9 mouse cellular contexts compared by ENCODE assay signal in the genomic region with DNA sequence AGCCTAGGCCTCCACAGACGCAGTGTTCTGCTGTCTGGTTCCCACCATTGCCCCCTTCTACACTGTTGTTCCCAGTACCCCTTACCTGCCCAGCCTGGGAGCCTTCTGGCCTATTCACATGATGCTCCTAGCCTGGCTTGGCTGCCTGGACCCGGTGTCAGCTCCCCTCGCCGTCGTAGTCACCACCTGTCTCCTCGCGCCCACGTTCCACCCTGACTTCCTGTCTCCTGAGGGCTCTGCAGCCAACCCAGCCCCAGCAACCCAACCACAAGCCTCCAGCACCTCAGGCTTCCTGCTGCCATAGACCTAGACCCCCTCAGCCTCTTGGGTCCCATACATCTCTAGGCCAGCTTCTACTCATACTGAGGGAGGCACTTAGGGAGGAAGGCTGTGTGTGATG. TPM values are rescaled to one million over a fixed set of nuclear protein-coding genes. Genes with fewer than 3 reads are reported as not detected.
DNase-seq lines count a peak whose midpoint lies in the region; ATAC-seq and TF ChIP-seq lines count a peak whose summit lies in the region.
"Had no signal": no experiment of that assay in that cellular context is flagged by ENCODE, and none has a peak within 500 bp of the region (broad histone marks: within the 10 kb centered on the region; RNA-seq: fewer than 3 reads in every experiment).

TSS of gene Lck (minus strand) at position 212 of the 400 bp plus-strand sequence.

- H3K79me2 ChIP-seq in liver, adult 2 months (ENCODE audit: control insufficient read depth, insufficient read depth, low read length): no peaks in the 10 kb centered on the region

- no peaks in the 10 kb centered on the region for H3K9me3 ChIP-seq in forebrain, embryonic 11.5 days (ENCODE audit: control insufficient read depth, low read length)
- no peaks in the 10 kb centered on the region for H3K9me3 ChIP-seq in forebrain, embryonic 15.5 days
- no peaks in the 10 kb centered on the region for H3K9me3 ChIP-seq in liver, embryonic 12.5 days (replicated peaks)
- H3K9me3 ChIP-seq in stomach, postnatal 0 days (ENCODE audit: control insufficient read depth, low read length): no peaks in the 10 kb centered on the region
- H3K9me3 ChIP-seq: neural tube, embryonic 13.5 days had no signal

- H3K4me2 ChIP-seq in forebrain, embryonic 11.5 days (ENCODE audit: low read depth, low read length, severe bottlenecking): no peak within 1 kb of the TSS
- H3K4me2 ChIP-seq in forebrain, embryonic 15.5 days (replicated peaks): no peak within 1 kb of the TSS
- no peak within 1 kb of the TSS for H3K4me2 ChIP-seq in liver, embryonic 12.5 days
- no peak within 1 kb of the TSS for H3K4me2 ChIP-seq in stomach, postnatal 0 days (replicated peaks; ENCODE audit: low read depth)
- H3K4me2 ChIP-seq: neural tube, embryonic 13.5 days had no signal

- no peak for ATAC-seq in forebrain, embryonic 11.5 days (replicated peaks; ENCODE audit: low FRiP score)
- ATAC-seq in forebrain, embryonic 15.5 days (replicated peaks): no peak
- ATAC-seq in liver, embryonic 12.5 days: no peak
- no peak for ATAC-seq in stomach, postnatal 0 days (ENCODE audit: low FRiP score, low TSS enrichment)

- no peak for TF ChIP-seq CTCF in liver, adult 2 months (IDR thresholded peaks at IDR 0.05; ENCODE audit: low read depth, low read length)
- no peak for TF ChIP-seq CTCF in stomach, postnatal 0 days (IDR thresholded peaks at IDR 0.05; ENCODE audit: low read depth)

- no peak within 1 kb of the TSS for H3K4me3 ChIP-seq in forebrain, embryonic 11.5 days (ENCODE audit: low read depth, low read length)
- H3K4me3 ChIP-seq in forebrain, embryonic 15.5 days: no peak within 1 kb of the TSS
- no peak within 1 kb of the TSS for H3K4me3 ChIP-seq in liver, adult 2 months (ENCODE audit: insufficient read depth, low read depth, low read length)
- H3K4me3 ChIP-seq in liver, embryonic 12.5 days: no peak within 1 kb of the TSS
- H3K4me3 ChIP-seq in stomach, postnatal 0 days (ENCODE audit: low read depth, low read length): no peak within 1 kb of the TSS
- H3K4me3 ChIP-seq: neural tube, embryonic 13.5 days had no signal

- H3K27me3 ChIP-seq in forebrain, embryonic 11.5 days (ENCODE audit: control insufficient read depth, insufficient read depth, low read length): no peaks in the 10 kb centered on the region
- no peaks in the 10 kb centered on the region for H3K27me3 ChIP-seq in forebrain, embryonic 15.5 days
- no peaks in the 10 kb centered on the region for H3K27me3 ChIP-seq in liver, adult 2 months (ENCODE audit: control insufficient read depth, insufficient read depth, low read length)
- H3K27me3 ChIP-seq in liver, embryonic 12.5 days (replicated peaks): peaks cover 36% of the 10 kb centered on the region
- no peaks in the 10 kb centered on the region for H3K27me3 ChIP-seq in stomach, postnatal 0 days (ENCODE audit: control insufficient read depth, insufficient read depth, low read length)
- H3K27me3 ChIP-seq: neural tube, embryonic 13.5 days had no signal

- no peaks in the 10 kb centered on the region for H3K36me3 ChIP-seq in forebrain, embryonic 11.5 days (ENCODE audit: control insufficient read depth, insufficient read depth, low read length)
- H3K36me3 ChIP-seq in forebrain, embryonic 15.5 days: no peaks in the 10 kb centered on the region
- no peaks in the 10 kb centered on the region for H3K36me3 ChIP-seq in liver, adult 2 months (ENCODE audit: control insufficient read depth, insufficient read depth, low read length)
- H3K36me3 ChIP-seq in liver, embryonic 12.5 days: no peaks in the 10 kb centered on the region
- H3K36me3 ChIP-seq in stomach, postnatal 0 days (ENCODE audit: control insufficient read depth, insufficient read depth, low read length): no peaks in the 10 kb centered on the region
- H3K36me3 ChIP-seq: neural tube, embryonic 13.5 days had no signal

- 89% methylated on average over 8 of the region's 8 CpGs for WGBS in forebrain, embryonic 11.5 days
- 91% methylated on average over 8 of the region's 8 CpGs for WGBS in forebrain, embryonic 15.5 days
- 83% methylated on average over 8 of the region's 8 CpGs for WGBS in liver, adult 2 months
- 48% methylated on average over 8 of the region's 8 CpGs for WGBS in liver, embryonic 12.5 days (ENCODE audit: insufficient replicate concordance)
- WGBS in large intestine, adult 2 months: 77% methylated on average over 8 of the region's 8 CpGs
- WGBS in stomach, postnatal 0 days: 89% methylated on average over 8 of the region's 8 CpGs

- TF ChIP-seq EP300 in stomach, postnatal 0 days (optimal IDR thresholded peaks at IDR 0.05): no peak

- H3K4me1 ChIP-seq in forebrain, embryonic 11.5 days (replicated peaks; ENCODE audit: control insufficient read depth, insufficient read depth, low read length): no peaks in the 10 kb centered on the region
- H3K4me1 ChIP-seq in forebrain, embryonic 15.5 days: peaks cover 5% of the 10 kb centered on the region; the same call in 1 of the 2 replicates
- H3K4me1 ChIP-seq in liver, adult 2 months (ENCODE audit: control insufficient read depth, insufficient read depth, low read length): 0 out of 2 replicates have a peak, but pooled peaks cover 3% of the 10 kb centered on the region
- peaks cover 13% of the 10 kb centered on the region for H3K4me1 ChIP-seq in liver, embryonic 12.5 days
- no peaks in the 10 kb centered on the region for H3K4me1 ChIP-seq in stomach, postnatal 0 days (replicated peaks; ENCODE audit: control insufficient read depth, insufficient read depth)

- TF ChIP-seq POLR2A in liver, adult 2 months (IDR thresholded peaks at IDR 0.05; ENCODE audit: extremely low read depth, insufficient read depth, low read length): no peak

- DNase-seq in forebrain, embryonic 11.5 days (ENCODE audit: low spot score): no peak
- DNase-seq in liver, adult 2 months (ENCODE audit: extremely low read depth, low read depth, low spot score): no peak
- no peak for DNase-seq in large intestine, adult 2 months (ENCODE audit: low read depth, low spot score)
- DNase-seq in spleen, postnatal 36 days (ENCODE audit: low spot score in 2 of 2): peak; percentile 69
- DNase-seq in cerebellum, adult 9-10 months: no peak
- no peak for DNase-seq in stomach, postnatal 0 days (ENCODE audit: low spot score)

- no peak within 1 kb of the TSS for H3K9ac ChIP-seq in forebrain, embryonic 11.5 days (ENCODE audit: low read length)
- no peak within 1 kb of the TSS for H3K9ac ChIP-seq in forebrain, embryonic 15.5 days (replicated peaks)
- H3K9ac ChIP-seq in liver, adult 2 months (ENCODE audit: low read depth, low read length): peak within 1 kb of the TSS; percentile 30; the same call in 1 of the 2 replicates
- H3K9ac ChIP-seq in liver, embryonic 12.5 days: no peak within 1 kb of the TSS
- H3K9ac ChIP-seq in stomach, postnatal 0 days (ENCODE audit: low read length): no peak within 1 kb of the TSS
- H3K9ac ChIP-seq: neural tube, embryonic 13.5 days had no signal

- no peak within 1 kb of the TSS for H3K27ac ChIP-seq in forebrain, embryonic 11.5 days (ENCODE audit: low read depth, low read length)
- H3K27ac ChIP-seq in forebrain, embryonic 15.5 days (replicated peaks): no peak within 1 kb of the TSS
- peak within 1 kb of the TSS; percentile 85 for H3K27ac ChIP-seq in liver, adult 2 months (replicated peaks; ENCODE audit: insufficient read depth, low read depth, low read length)
- H3K27ac ChIP-seq in liver, embryonic 12.5 days: no peak within 1 kb of the TSS
- H3K27ac ChIP-seq in stomach, postnatal 0 days (replicated peaks): no peak within 1 kb of the TSS
- H3K27ac ChIP-seq: neural tube, embryonic 13.5 days had no signal

RNA-seq across cellular contexts. Expression of gene Lck, which starts in this region (rescaled TPM):
- 11.5 and 13.8 TPM in 2 replicates for polyA plus RNA-seq in forebrain, embryonic 11.5 days (2014; fragmentation: Nextera tagmentation; extraction: Ambion mirVana)
- polyA plus RNA-seq in forebrain, embryonic 15.5 days (2015; fragmentation: Nextera tagmentation; extraction: Ambion mirVana): 7.6 and 9.2 TPM in 2 replicates
- 0.92 and 1.1 TPM in 2 replicates for total RNA-seq in liver, adult 2 months (2014; rRNA removed)
- 1.7 and 1.9 TPM in 2 replicates for polyA plus RNA-seq in liver, adult 2 months (2012; rRNA removed)
- 4.1 and 5.1 TPM in 2 replicates for polyA plus RNA-seq in liver, embryonic 12.5 days (2016; fragmentation: Nextera tagmentation; extraction: Ambion mirVana)
- 20.6 TPM in 2 replicates for polyA plus RNA-seq in large intestine, adult 2 months (2012; rRNA removed)
- 1.7 and 1.9 TPM in 2 replicates for polyA plus RNA-seq in stomach, postnatal 0 days (2015; fragmentation: Nextera tagmentation; extraction: Ambion mirVana)

Comparison
In these comparisons a context has a peak if more than half of its experiments do, and no peak if none do; other contexts are left out.
1. DNase-seq: peak in spleen, postnatal 36 days (2 of 2); none in forebrain, embryonic 11.5 days (single experiment), liver, adult 2 months (single experiment), large intestine, adult 2 months (single experiment), cerebellum, adult 9-10 months (single experiment) and stomach, postnatal 0 days (single experiment).